Mouse (Mus musculus) kidney, adult 2 months (tissue): Measurements from ENCODE around the gene H2al2a.

Experiments
- CTCF ChIP-seq: fragments of 200-500 bp; conservative IDR thresholded peaks from 2 replicates; pipeline ENCODE4 v1.5.1; 2011; ENCODE audit warnings: low read depth, mild to moderate bottlenecking, control low read depth, low read length, moderate library complexity, mixed read lengths; ENCODE audit not compliant: insufficient read depth, insufficient read length
- POLR2A ChIP-seq: fragments of 200-500 bp; IDR thresholded peaks from one replicate; pipeline ENCODE4 v1.6.1; 2011; ENCODE audit warnings: low read depth, low read length, control low read depth

GRCm38 (mm10) chr2:17989115-17989514 lies 7.6 kb downstream of the H2al2a start:
- no peak for TF ChIP-seq CTCF
- TF ChIP-seq POLR2A: no peak
